Mouse (Mus musculus): ENCODE data around the gene Pcolce2.

GRCm38 (mm10) chr9:95693528-95694100 is 56.2 kb downstream of the Pcolce2 start:
- no peak for TF ChIP-seq CTCF (IDR thresholded peaks at IDR 0.05; ENCODE audit: borderline replicate concordance, extremely low read depth, insufficient read depth, insufficient read length)
- TF ChIP-seq POLR2A (IDR thresholded peaks at IDR 0.05; ENCODE audit: borderline replicate concordance, extremely low read depth, insufficient read depth, insufficient read length, poor library complexity, severe bottlenecking) = no peak

All from brain, embryonic 14.5 days (tissue).